11 mouse cellular contexts compared by ENCODE assay signal in the genomic region with DNA sequence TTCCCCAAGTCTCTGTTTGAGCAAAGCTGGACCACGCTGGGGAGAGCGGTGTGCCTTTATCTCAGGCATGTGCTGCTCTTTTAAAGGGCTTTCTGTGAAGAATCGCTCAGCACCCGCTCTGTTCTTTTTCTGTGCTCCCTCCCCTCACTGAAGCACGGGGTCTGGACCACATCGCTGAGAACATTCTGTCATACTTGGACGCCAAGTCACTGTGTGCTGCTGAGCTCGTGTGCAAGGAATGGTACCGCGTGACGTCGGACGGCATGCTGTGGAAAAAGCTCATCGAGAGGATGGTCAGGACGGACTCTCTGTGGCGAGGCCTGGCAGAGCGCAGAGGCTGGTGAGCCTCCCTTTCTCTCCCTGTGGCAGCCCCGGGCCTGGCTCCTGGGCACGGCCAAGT. TPM values are rescaled to one million over a fixed set of nuclear protein-coding genes. Genes with fewer than 3 reads are reported as not detected.
DNase-seq lines count a peak whose midpoint lies in the region; ATAC-seq and TF ChIP-seq lines count a peak whose summit lies in the region.
"Had no signal": no experiment of that assay in that cellular context is flagged by ENCODE, and none has a peak within 500 bp of the region (broad histone marks: within the 10 kb centered on the region; RNA-seq: fewer than 3 reads in every experiment).

No protein-coding gene starts in this region.

- peaks cover 4% of the 10 kb centered on the region; the same call in 1 of the 2 replicates for H3K4me1 ChIP-seq in hindbrain, embryonic 16.5 days (ENCODE audit: control insufficient read depth, insufficient read depth, low read depth, low read length)
- H3K4me1 ChIP-seq in hindbrain, embryonic 14.5 days (replicated peaks; ENCODE audit: control insufficient read depth, insufficient read depth, low read length) = 0 out of 2 replicates have a peak, but pooled peaks cover 10% of the 10 kb centered on the region
- peaks cover 4% of the 10 kb centered on the region; the same call in 1 of the 2 replicates for H3K4me1 ChIP-seq in E14TG2a.4 (replicated peaks; ENCODE audit: low read depth, low read length)
- peaks cover 15% of the 10 kb centered on the region for H3K4me1 ChIP-seq in heart, embryonic 15.5 days (replicated peaks)
- H3K4me1 ChIP-seq: neural tube, embryonic 12.5 days had no signal

- H3K4me2 ChIP-seq in hindbrain, embryonic 16.5 days (ENCODE audit: low read length) = no peak overlapping the region
- H3K4me2 ChIP-seq in hindbrain, embryonic 14.5 days (replicated peaks) = no peak overlapping the region
- peak overlapping the region; percentile 46 for H3K4me2 ChIP-seq in heart, embryonic 15.5 days
- H3K4me2 ChIP-seq: liver, embryonic 12.5 days; neural tube, embryonic 12.5 days had no signal

- H3K27ac ChIP-seq in hindbrain, embryonic 16.5 days (ENCODE audit: low read depth, low read length) = no peak overlapping the region
- H3K27ac ChIP-seq in hindbrain, embryonic 14.5 days = no peak overlapping the region
- H3K27ac ChIP-seq in heart, embryonic 15.5 days = peak overlapping the region; percentile 41
- H3K27ac ChIP-seq: liver, embryonic 12.5 days; neural tube, embryonic 12.5 days had no signal

- H3K4me3 ChIP-seq in hindbrain, embryonic 16.5 days (ENCODE audit: low read length) = no peak overlapping the region
- no peak overlapping the region for H3K4me3 ChIP-seq in hindbrain, embryonic 14.5 days (replicated peaks; ENCODE audit: low read length)
- H3K4me3 ChIP-seq in E14TG2a.4 (replicated peaks; ENCODE audit: low read length) = peak overlapping the region; percentile 37; the same call in 1 of the 2 replicates
- H3K4me3 ChIP-seq in heart, embryonic 15.5 days = no peak overlapping the region
- H3K4me3 ChIP-seq: liver, embryonic 12.5 days; neural tube, embryonic 12.5 days had no signal

- H3K27me3 ChIP-seq in hindbrain, embryonic 16.5 days (replicated peaks; ENCODE audit: control insufficient read depth, insufficient read depth, low read length) = no peaks in the 10 kb centered on the region
- H3K27me3 ChIP-seq in hindbrain, embryonic 14.5 days (ENCODE audit: control insufficient read depth, insufficient read depth, low read length) = no peaks in the 10 kb centered on the region
- no peaks in the 10 kb centered on the region for H3K27me3 ChIP-seq in E14TG2a.4 (ENCODE audit: insufficient read depth, low read length)
- no peaks in the 10 kb centered on the region for H3K27me3 ChIP-seq in heart, embryonic 15.5 days
- H3K27me3 ChIP-seq: liver, embryonic 12.5 days; neural tube, embryonic 12.5 days had no signal

- DNase-seq in hindbrain, embryonic 14.5 days (ENCODE audit: low spot score) = no peak
- peak; percentile 70 for DNase-seq in cerebellum, adult 9-11 months
- no peak for DNase-seq in thymus, adult 18-20 months
- no peak for DNase-seq in kidney, postnatal 4 days
- DNase-seq: kidney, postnatal 25 days had no signal

- TF ChIP-seq CTCF in E14TG2a.4 (conservative IDR thresholded peaks at IDR 0.05; ENCODE audit: low read length) = no peak

- WGBS in hindbrain, embryonic 16.5 days = 69% methylated on average over 19 of the region's 19 CpGs
- 77% methylated on average over 19 of the region's 19 CpGs for WGBS in hindbrain, embryonic 14.5 days
- WGBS in heart, embryonic 15.5 days = 35% methylated on average over 19 of the region's 19 CpGs

- ATAC-seq in hindbrain, embryonic 16.5 days = peak; percentile 17; the same call in 1 of the 2 replicates
- ATAC-seq in hindbrain, embryonic 14.5 days (ENCODE audit: low FRiP score) = no peak
- peak; percentile 85 for ATAC-seq in heart, embryonic 15.5 days (replicated peaks; ENCODE audit: insufficient number of reproducible peaks, insufficient read depth, low FRiP score, low read depth)
- no peak for ATAC-seq in CD4-positive, CD25-positive, alpha-beta regulatory T cell, adult 4 months
- ATAC-seq: liver, embryonic 12.5 days had no signal

- H3K9me3 ChIP-seq in hindbrain, embryonic 16.5 days (ENCODE audit: control insufficient read depth, low read length) = no peaks in the 10 kb centered on the region
- H3K9me3 ChIP-seq in hindbrain, embryonic 14.5 days (ENCODE audit: control insufficient read depth, low read length) = no peaks in the 10 kb centered on the region
- H3K9me3 ChIP-seq in E14TG2a.4 (ENCODE audit: low read length) = no peaks in the 10 kb centered on the region
- H3K9me3 ChIP-seq in heart, embryonic 15.5 days (replicated peaks) = no peaks in the 10 kb centered on the region
- H3K9me3 ChIP-seq: liver, embryonic 12.5 days; neural tube, embryonic 12.5 days had no signal

- H3K9ac ChIP-seq in hindbrain, embryonic 16.5 days (ENCODE audit: low read depth, low read length) = no peak overlapping the region
- H3K9ac ChIP-seq in hindbrain, embryonic 14.5 days = no peak overlapping the region
- H3K9ac ChIP-seq in heart, embryonic 15.5 days = no peak overlapping the region
- H3K9ac ChIP-seq: liver, embryonic 12.5 days; neural tube, embryonic 12.5 days had no signal

- no peaks in the 10 kb centered on the region for H3K36me3 ChIP-seq in hindbrain, embryonic 16.5 days (ENCODE audit: control insufficient read depth, insufficient read depth, low read length)
- peaks cover 7% of the 10 kb centered on the region; the same call in 1 of the 2 replicates for H3K36me3 ChIP-seq in hindbrain, embryonic 14.5 days (replicated peaks; ENCODE audit: control insufficient read depth, insufficient read depth)
- 0 out of 2 replicates have a peak, but pooled peaks cover 4% of the 10 kb centered on the region for H3K36me3 ChIP-seq in E14TG2a.4 (ENCODE audit: insufficient read depth, low read length)
- H3K36me3 ChIP-seq in heart, embryonic 15.5 days = peaks cover 4% of the 10 kb centered on the region; the same call in 1 of the 2 replicates

RNA-seq across cellular contexts. Expression of a gene that starts 52.8 kb away (rescaled TPM):
- 11.1 and 14.6 TPM in 2 replicates for polyA plus RNA-seq in hindbrain, embryonic 16.5 days (2015; fragmentation: Nextera tagmentation; extraction: Ambion mirVana)
- polyA plus RNA-seq in hindbrain, embryonic 14.5 days (2014; fragmentation: Nextera tagmentation; extraction: Ambion mirVana) = 9.7 and 12.3 TPM in 2 replicates
- 11.5 and 14.7 TPM in 2 replicates for polyA plus RNA-seq in heart, embryonic 15.5 days (2015; fragmentation: Nextera tagmentation; extraction: Ambion mirVana)
- 10 to 100 TPM; 21.7 to 37.7 TPM for polyA plus RNA-seq in CD4-positive, CD25-positive, alpha-beta regulatory T cell, adult 4 months (2017; shearing (Covaris generic))

RNA-seq across cellular contexts. Expression of a gene that starts 52.9 kb away (rescaled TPM):
- 77.0 and 85.7 TPM in 2 replicates for polyA plus RNA-seq in hindbrain, embryonic 16.5 days (2015; fragmentation: Nextera tagmentation; extraction: Ambion mirVana)
- 75.5 and 87.4 TPM in 2 replicates for polyA plus RNA-seq in hindbrain, embryonic 14.5 days (2014; fragmentation: Nextera tagmentation; extraction: Ambion mirVana)
- polyA plus RNA-seq in heart, embryonic 15.5 days (2015; fragmentation: Nextera tagmentation; extraction: Ambion mirVana) = 28.3 and 29.3 TPM in 2 replicates
- 10 to 100 TPM; 56.4 to 76.1 TPM for polyA plus RNA-seq in CD4-positive, CD25-positive, alpha-beta regulatory T cell, adult 4 months (2017; shearing (Covaris generic))

Comparison
In these comparisons a context has a peak if more than half of its experiments do, and no peak if none do; other contexts are left out.
1. ATAC-seq: peak in hindbrain, embryonic 16.5 days (single experiment) and heart, embryonic 15.5 days (single experiment); none in hindbrain, embryonic 14.5 days (single experiment) and CD4-positive, CD25-positive, alpha-beta regulatory T cell, adult 4 months (single experiment).